Mouse (Mus musculus) embryonic facial prominence, embryonic 14.5 days (tissue): ENCODE measurements around the gene Hist1h4a. TPM values are rescaled to one million over a fixed set of nuclear protein-coding genes. Genes with fewer than 3 reads are reported as not detected.

Experiments used
- ATAC-seq: fragments of 200-750 bp; cut with Nextera tagmentation; 2 replicates; pipeline ENCODE4 v1.8.0; 2017; ENCODE audit warnings: low read depth, moderate number of reproducible peaks, moderate TSS enrichment
- DNase-seq: peaks from one replicate; pipeline ENCODE4 v3.0.0-alpha.2; 2015; ENCODE audit warnings: low spot score
- H3K27ac ChIP-seq: fragments of 300-500 bp; sonication (generic); replicated peaks from 2 replicates; pipeline ENCODE4 v1.5.1; 2014; ENCODE audit warnings: low read depth, mild to moderate bottlenecking, low read length, moderate library complexity
- H3K27me3 ChIP-seq: fragments of 300-500 bp; sonication (generic); replicated peaks from 2 replicates; pipeline ENCODE4 v1.6.1; 2014; ENCODE audit warnings: low read length; ENCODE audit not compliant: control insufficient read depth, insufficient read depth
- H3K36me3 ChIP-seq: fragments of 300-500 bp; sonication (generic); 2 replicates; pipeline ENCODE4 v1.6.1; 2014; ENCODE audit warnings: low read length, mixed read lengths; ENCODE audit not compliant: control insufficient read depth, insufficient read depth
- H3K4me1 ChIP-seq: fragments of 300-500 bp; sonication (generic); 2 replicates; pipeline ENCODE4 v1.6.1; 2014; ENCODE audit warnings: antibody characterized with exemption, low read length; ENCODE audit not compliant: control insufficient read depth, insufficient read depth
- H3K4me2 ChIP-seq: fragments of 300-500 bp; sonication (generic); 2 replicates; pipeline ENCODE4 v1.6.1; 2014; ENCODE audit warnings: low read depth, mild to moderate bottlenecking, low read length, moderate library complexity, mixed read lengths
- H3K4me3 ChIP-seq: fragments of 300-500 bp; sonication (generic); 2 replicates; pipeline ENCODE4 v1.5.1; 2014; ENCODE audit warnings: low read depth, mild to moderate bottlenecking, low read length
- H3K9ac ChIP-seq: fragments of 300-500 bp; sonication (generic); 2 replicates; pipeline ENCODE4 v1.6.1; 2014; ENCODE audit warnings: low read depth, mild to moderate bottlenecking, low read length, moderate library complexity, mixed read lengths
- H3K9me3 ChIP-seq: fragments of 300-500 bp; sonication (generic); 2 replicates; pipeline ENCODE4 v1.6.1; 2016; ENCODE audit warnings: low read length; ENCODE audit not compliant: control insufficient read depth
- WGBS: fragments of 180-500 bp; shearing (Covaris S2); extraction: QIAGEN DNeasy Blood & Tissue Kit; methylation state at CpG from one replicate; pipeline ENCODE4 v1.1.7; 2014; 5-methylcytosine and 5-hydroxymethylcytosine counted together
- polyA plus RNA-seq: library from polyadenylated mRNA; unstranded; fragments of >200 nt; fragmentation: Nextera tagmentation; extraction: Ambion mirVana; gene quantifications from 2 replicates; pipeline ENCODE4 v1.2.1, GENCODE M21; 2014

The Hist1h4a gene
- polyA plus RNA-seq, 1 experiment from 2014 or later, result 0.74 TPM

DNA sequence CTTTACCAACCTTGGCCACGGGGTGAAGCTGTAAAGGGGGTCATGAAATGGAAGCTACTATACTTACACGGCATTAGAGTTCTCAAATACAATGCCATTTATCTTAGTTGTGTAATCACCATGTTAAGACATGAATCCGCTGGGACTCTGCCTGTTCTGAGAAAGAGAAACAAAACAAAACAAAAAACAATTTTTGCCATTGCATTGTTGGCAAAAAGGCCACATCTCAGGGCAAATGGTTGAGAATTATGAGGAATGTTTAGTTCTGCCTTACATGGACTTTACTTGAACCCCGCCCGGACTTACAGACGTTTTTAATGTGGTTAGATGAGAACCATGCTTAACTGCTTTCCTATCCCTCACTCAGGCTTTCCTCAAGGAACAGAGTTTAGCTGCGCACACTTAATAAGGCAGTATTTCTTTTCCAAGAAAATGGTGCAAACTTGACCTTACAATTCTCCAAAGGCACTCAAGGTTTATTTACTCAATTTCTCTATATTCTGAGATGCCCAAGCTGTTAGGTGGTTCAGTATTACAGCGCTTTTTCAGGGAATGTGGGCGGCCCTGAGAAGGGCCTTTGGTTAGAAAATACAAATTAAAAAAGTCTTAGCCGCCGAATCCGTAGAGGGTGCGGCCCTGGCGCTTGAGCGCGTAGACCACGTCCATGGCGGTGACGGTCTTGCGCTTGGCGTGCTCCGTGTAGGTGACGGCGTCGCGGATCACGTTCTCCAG, 624 bp downstream of the Hist1h4a start:
- peaks cover 20% of the 10 kb centered on the region for H3K4me1 ChIP-seq
- DNase-seq (peak; percentile 56), ATAC-seq (peak; percentile 3)
- no peaks in the 10 kb centered on the region for H3K9me3 ChIP-seq
- H3K27ac ChIP-seq, result peak overlapping the region; percentile 93
- H3K4me2 ChIP-seq, result peak overlapping the region; percentile 84
- no peaks in the 10 kb centered on the region for H3K27me3 ChIP-seq
- peak overlapping the region; percentile 68 for H3K9ac ChIP-seq
- H3K4me3 ChIP-seq, result peak overlapping the region; percentile 54
- WGBS, result 1% methylated on average over 17 of the region's 27 CpGs
- H3K36me3 ChIP-seq, result no peaks in the 10 kb centered on the region

DNA sequence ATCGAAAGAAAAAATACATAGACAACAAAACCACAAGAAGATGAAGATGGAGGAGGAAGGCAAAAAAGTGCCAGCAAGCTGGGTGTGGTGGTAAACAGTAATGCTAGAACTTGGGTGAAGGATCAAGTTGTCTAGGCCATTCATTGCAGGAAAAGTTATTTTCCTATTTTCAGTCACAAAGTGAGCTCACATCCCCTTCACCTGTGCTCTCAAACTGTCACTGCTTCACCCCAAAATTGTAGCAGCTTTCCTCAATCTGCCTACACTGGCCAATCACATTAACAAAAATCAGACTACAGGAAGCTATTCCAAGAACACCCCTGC, 1.2 kb downstream of the Hist1h4a start:
- no peaks in the 10 kb centered on the region for H3K9me3 ChIP-seq
- H3K4me3 ChIP-seq, result peak overlapping the region; percentile 54
- H3K36me3 ChIP-seq, result no peaks in the 10 kb centered on the region
- H3K9ac ChIP-seq, result peak overlapping the region; percentile 68
- DNase-seq (no peak), ATAC-seq (no peak)
- H3K4me2 ChIP-seq, result peak overlapping the region; percentile 84
- H3K27ac ChIP-seq, result peak overlapping the region; percentile 93
- H3K4me1 ChIP-seq, result peaks cover 18% of the 10 kb centered on the region
- 83% methylated on average over 1 of the region's 1 CpGs for WGBS
- H3K27me3 ChIP-seq, result no peaks in the 10 kb centered on the region

DNA sequence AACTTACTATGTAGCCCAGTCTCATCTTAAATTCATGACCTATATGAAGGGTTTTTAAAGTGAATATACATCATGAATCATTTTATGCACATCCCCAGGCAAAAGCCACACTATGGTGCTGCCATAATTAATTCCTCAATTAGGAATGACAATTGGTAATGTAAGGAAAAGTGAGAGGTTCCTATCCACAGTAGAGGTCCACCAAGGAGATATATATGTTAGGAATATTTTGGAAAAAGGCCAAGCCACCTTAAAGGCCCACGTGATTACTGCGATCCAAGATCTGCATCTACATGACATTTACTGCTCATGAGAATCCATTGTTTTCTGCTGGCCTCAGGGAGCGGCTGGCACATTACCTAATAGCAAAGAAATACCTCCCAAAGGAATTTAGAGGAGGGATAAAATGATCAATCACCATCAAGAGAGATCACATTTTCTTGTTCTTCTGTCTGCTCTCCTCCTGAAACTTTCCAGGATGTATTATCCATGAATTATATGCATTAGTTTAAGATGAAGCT, 1.7 kb downstream of the Hist1h4a start:
- DNase-seq (no peak), ATAC-seq (no peak)
- Histone ChIP-seq H3K9ac (no peak overlapping the region), H3K4me3 (no peak overlapping the region), H3K4me2 (0 out of 2 replicates have a peak overlapping the region, but pooled peaks have one; percentile 84), H3K4me1 (peaks cover 13% of the 10 kb centered on the region), H3K27ac (peak overlapping the region; percentile 93; the same call in 1 of the 2 replicates), H3K27me3 (no peaks in the 10 kb centered on the region), H3K36me3 (no peaks in the 10 kb centered on the region), H3K9me3 (no peaks in the 10 kb centered on the region)
- WGBS, result 74% methylated on average over 3 of the region's 3 CpGs

DNA sequence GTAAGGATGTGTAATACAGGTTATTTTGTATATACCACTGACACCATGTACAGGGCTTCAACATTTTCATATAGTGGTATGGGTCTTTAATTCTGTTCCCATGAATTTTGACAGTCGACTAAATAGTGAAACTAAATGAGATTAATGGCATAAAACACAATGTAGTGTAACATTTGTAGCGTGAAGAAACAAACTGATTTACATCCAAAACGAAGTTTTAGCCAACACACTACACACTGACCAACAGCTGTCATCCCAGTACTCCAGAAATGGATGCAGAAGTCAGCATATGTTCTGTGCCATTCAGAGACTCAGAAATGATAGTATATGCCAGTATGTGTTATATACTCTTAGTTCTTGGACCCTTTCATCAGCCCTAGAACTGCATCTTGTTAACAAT, 3.1 kb downstream of the Hist1h4a start:
- ATAC-seq (no peak), DNase-seq (no peak)
- H3K27ac ChIP-seq, result peak overlapping the region; percentile 93
- H3K27me3 ChIP-seq, result no peaks in the 10 kb centered on the region
- peak overlapping the region; percentile 45 for H3K4me3 ChIP-seq
- H3K4me2 ChIP-seq, result peak overlapping the region; percentile 76
- H3K9me3 ChIP-seq, result no peaks in the 10 kb centered on the region
- H3K4me1 ChIP-seq, result peaks cover 7% of the 10 kb centered on the region
- no peaks in the 10 kb centered on the region for H3K36me3 ChIP-seq
- H3K9ac ChIP-seq, result no peak overlapping the region; the same call in 1 of the 2 replicates
- WGBS, result 54% methylated on average over 3 of the region's 3 CpGs

DNA sequence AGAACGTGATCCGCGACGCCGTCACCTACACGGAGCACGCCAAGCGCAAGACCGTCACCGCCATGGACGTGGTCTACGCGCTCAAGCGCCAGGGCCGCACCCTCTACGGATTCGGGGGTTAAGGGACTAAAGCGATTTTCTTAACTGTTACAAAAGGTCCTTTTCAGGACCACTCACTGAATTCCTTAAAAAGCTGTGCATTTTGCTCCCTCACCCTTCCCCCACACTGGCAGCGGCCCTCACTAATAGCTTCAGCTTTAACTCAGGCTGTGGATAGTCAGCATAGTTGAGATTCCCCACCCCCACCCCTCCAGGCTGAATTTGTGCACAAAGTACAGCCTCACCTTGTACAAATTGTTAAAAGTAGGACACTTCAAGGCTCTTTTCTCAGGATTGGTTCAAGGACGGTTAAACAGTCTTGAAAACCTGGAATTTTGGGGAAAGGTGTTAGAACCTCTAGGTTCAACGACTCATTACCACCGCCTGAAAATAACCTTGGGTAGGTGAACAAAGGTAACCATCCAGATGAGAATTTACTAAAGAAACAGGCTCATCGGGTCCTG, 3.7 kb downstream of the Hist1h4a start:
- DNase-seq (peak; percentile 58), ATAC-seq (peak; percentile 0; the same call in 1 of the 2 replicates)
- no peaks in the 10 kb centered on the region for H3K36me3 ChIP-seq
- H3K27ac ChIP-seq, result peak overlapping the region; percentile 93
- H3K27me3 ChIP-seq, result no peaks in the 10 kb centered on the region
- H3K4me2 ChIP-seq, result peak overlapping the region; percentile 76
- peak overlapping the region; percentile 45 for H3K4me3 ChIP-seq
- H3K9ac ChIP-seq, result peak overlapping the region; percentile 69
- H3K4me1 ChIP-seq, result peaks cover 7% of the 10 kb centered on the region; the same call in 1 of the 2 replicates
- no peaks in the 10 kb centered on the region for H3K9me3 ChIP-seq
- WGBS, result 2% methylated on average over 13 of the region's 23 CpGs

DNA sequence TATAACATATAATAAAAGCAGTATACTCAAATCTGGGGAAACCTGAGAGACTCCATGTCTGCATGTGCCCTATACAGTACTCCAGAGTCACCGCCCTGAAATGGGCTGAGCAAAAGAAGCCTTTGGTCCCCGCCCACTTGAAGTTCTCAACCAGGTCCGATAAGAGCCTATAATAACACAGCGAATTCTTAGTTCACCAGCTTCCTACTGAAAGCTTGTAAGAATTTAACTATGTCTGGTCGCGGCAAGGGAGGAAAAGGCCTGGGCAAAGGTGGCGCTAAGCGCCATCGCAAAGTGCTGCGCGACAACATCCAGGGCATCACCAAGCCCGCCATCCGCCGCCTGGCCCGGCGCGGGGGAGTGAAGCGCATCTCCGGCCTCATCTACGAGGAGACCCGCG, 4.2 kb downstream of the Hist1h4a start, which contains the start of gene Hist1h4b:
TSS of gene Hist1h4b (plus strand) at position 224 of the 400 bp plus-strand sequence.
- Histone ChIP-seq H3K27me3 (no peaks in the 10 kb centered on the region), H3K9ac (peak within 1 kb of the TSS; percentile 69), H3K4me2 (peak within 1 kb of the TSS; percentile 76), H3K9me3 (no peaks in the 10 kb centered on the region), H3K4me1 (peaks cover 7% of the 10 kb centered on the region; the same call in 1 of the 2 replicates), H3K36me3 (no peaks in the 10 kb centered on the region), H3K27ac (peak within 1 kb of the TSS; percentile 93), H3K4me3 (peak within 1 kb of the TSS; percentile 45)
- under 1% methylated on average over 11 of the region's 22 CpGs for WGBS
- ATAC-seq (peak; percentile 81), DNase-seq (peak; percentile 99)

DNA sequence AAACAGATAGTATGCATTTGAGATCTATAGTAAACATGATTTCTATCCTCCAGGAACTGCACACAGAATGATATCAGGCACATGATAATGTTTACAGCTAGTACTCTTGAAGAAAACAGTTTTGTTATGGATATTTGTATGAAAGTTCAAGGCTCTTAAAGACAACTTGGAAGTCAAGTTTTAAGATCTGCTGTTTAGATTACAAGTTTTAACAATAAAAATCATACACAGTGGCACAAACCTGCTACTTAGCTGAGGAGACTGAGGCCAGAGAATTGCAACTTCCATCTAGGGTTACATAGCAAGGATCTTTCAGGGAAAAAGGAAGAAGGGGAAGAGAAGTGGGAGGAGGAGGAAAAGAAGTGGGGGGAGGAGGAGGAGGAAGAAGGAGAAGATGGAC, 6.0 kb downstream of the Hist1h4a start:
- Histone ChIP-seq H3K27ac (peak overlapping the region; percentile 58), H3K27me3 (no peaks in the 10 kb centered on the region), H3K9ac (no peak overlapping the region), H3K4me3 (no peak overlapping the region), H3K4me2 (no peak overlapping the region), H3K9me3 (no peaks in the 10 kb centered on the region), H3K4me1 (peaks cover 6% of the 10 kb centered on the region; the same call in 1 of the 2 replicates), H3K36me3 (no peaks in the 10 kb centered on the region)
- DNase-seq (no peak), ATAC-seq (no peak)

DNA sequence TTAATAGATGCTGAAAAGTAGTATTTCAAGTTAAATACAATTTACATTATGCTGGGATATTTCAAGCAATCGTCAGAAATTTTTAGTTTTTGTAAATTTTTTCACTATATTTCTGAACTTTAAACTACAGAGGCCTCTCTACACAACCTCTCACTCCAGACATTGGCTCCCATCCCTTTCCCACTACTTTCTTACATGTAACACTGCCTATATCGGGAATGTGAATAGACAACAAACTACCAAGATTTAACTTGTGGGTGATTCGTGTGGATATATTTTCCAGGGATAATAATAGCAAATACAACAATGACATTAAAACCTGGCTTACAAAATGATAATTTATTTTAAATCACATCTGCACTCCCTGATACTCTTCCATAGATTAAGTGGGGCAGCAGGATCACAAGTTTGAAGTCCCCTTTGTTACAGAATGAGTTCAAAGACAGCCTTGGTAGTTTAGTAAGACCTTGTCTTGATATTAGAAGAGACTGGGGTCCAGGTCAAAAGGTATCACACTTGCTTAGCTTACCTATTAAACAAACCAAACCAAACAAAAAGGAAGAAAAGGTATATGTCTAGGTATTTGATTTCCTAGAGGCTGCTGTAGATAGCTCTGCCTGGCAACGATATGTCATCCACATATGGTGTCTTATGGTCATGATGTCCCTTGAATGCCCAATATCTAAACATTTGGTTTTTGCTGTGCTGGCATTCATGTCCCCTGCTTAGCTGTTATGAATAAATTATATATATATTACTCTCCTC, 7.5 kb downstream of the Hist1h4a start:
- DNase-seq (no peak), ATAC-seq (no peak)
- Histone ChIP-seq H3K36me3 (no peaks in the 10 kb centered on the region), H3K27me3 (no peaks in the 10 kb centered on the region), H3K9me3 (no peaks in the 10 kb centered on the region), H3K4me1 (peaks cover 4% of the 10 kb centered on the region; the same call in 1 of the 2 replicates), H3K9ac (peak overlapping the region; percentile 66), H3K27ac (peak overlapping the region; percentile 82), H3K4me3 (peak overlapping the region; percentile 38; the same call in 1 of the 2 replicates), H3K4me2 (peak overlapping the region; percentile 54)
- WGBS, result 56% methylated on average over 4 of the region's 4 CpGs
